Mouse (Mus musculus) heart, embryonic 15.5 days (tissue): ENCODE results near the gene Mrps31. TPM values are rescaled to one million over a fixed set of nuclear protein-coding genes. Genes with fewer than 3 reads are reported as not detected.
A peak's percentile ranks its signal among the peaks of the same experiment; 100 is the strongest.

ENCODE experiments used
- ATAC-seq: fragments of 200-750 bp; cut with Nextera tagmentation; replicated peaks from 2 replicates; pipeline ENCODE4 v1.8.0; 2017; ENCODE audit warnings: low read depth, moderate TSS enrichment; ENCODE audit not compliant: insufficient number of reproducible peaks, insufficient read depth, low FRiP score
- H3K27ac ChIP-seq: fragments of 300-500 bp; sonication (generic); 2 replicates; pipeline ENCODE4 v1.5.1; 2015; ENCODE audit warnings: mild to moderate bottlenecking, inconsistent platforms
- H3K27me3 ChIP-seq: fragments of 300-500 bp; sonication (generic); 2 replicates; pipeline ENCODE4 v1.6.1; 2015; ENCODE audit warnings: inconsistent platforms
- H3K36me3 ChIP-seq: fragments of 300-500 bp; sonication (generic); 2 replicates; pipeline ENCODE4 v1.6.1; 2015; ENCODE audit warnings: mild to moderate bottlenecking, inconsistent platforms
- H3K4me1 ChIP-seq: fragments of 300-500 bp; sonication (generic); replicated peaks from 2 replicates; pipeline ENCODE4 v1.6.1; 2015; ENCODE audit warnings: inconsistent platforms
- H3K4me2 ChIP-seq: fragments of 300-500 bp; sonication (generic); 2 replicates; pipeline ENCODE4 v1.6.1; 2015; ENCODE audit warnings: inconsistent platforms, mild to moderate bottlenecking, moderate library complexity
- H3K4me3 ChIP-seq: fragments of 300-500 bp; sonication (generic); 2 replicates; pipeline ENCODE4 v1.5.1; 2015; ENCODE audit warnings: mild to moderate bottlenecking, inconsistent platforms
- H3K9ac ChIP-seq: fragments of 300-500 bp; sonication (generic); 2 replicates; pipeline ENCODE4 v1.6.1; 2015; ENCODE audit warnings: mild to moderate bottlenecking, inconsistent platforms
- H3K9me3 ChIP-seq: fragments of 300-500 bp; sonication (generic); replicated peaks from 2 replicates; pipeline ENCODE4 v1.6.1; 2016; ENCODE audit warnings: inconsistent platforms
- WGBS: fragments of 180-500 bp; shearing (Covaris S2); methylation state at CpG from one replicate; pipeline ENCODE4 v1.1.7; 2015; ENCODE audit warnings: mixed read lengths; 5-methylcytosine and 5-hydroxymethylcytosine counted together
- polyA plus RNA-seq: library from polyadenylated mRNA; unstranded; fragments of >200 nt; fragmentation: Nextera tagmentation; extraction: Ambion mirVana; gene quantifications from 2 replicates; pipeline ENCODE4 v1.2.1, GENCODE M21; 2015

Gene Mrps31
- polyA plus RNA-seq, result 45.2 and 54.8 TPM in 2 replicates

GRCm38 (mm10) chr8:22411282-22411702, at the start of gene Mrps31:
Mrps31 (plus strand) TSS chr8:22411361.
- peaks cover 11% of the 10 kb centered on the region for H3K36me3 ChIP-seq
- peaks cover 13% of the 10 kb centered on the region for H3K4me1 ChIP-seq
- H3K9ac ChIP-seq, result peak within 1 kb of the TSS; percentile 93
- no peaks in the 10 kb centered on the region for H3K27me3 ChIP-seq
- ATAC-seq, result peak; percentile 83
- peak within 1 kb of the TSS; percentile 72 for H3K4me2 ChIP-seq
- peak within 1 kb of the TSS; percentile 88 for H3K27ac ChIP-seq
- WGBS, result under 1% methylated on average over 25 of the region's 25 CpGs
- H3K9me3 ChIP-seq, result no peaks in the 10 kb centered on the region
- peak within 1 kb of the TSS; percentile 96 for H3K4me3 ChIP-seq

GRCm38 (mm10) chr8:22376311-22376710, 34.9 kb upstream of the Mrps31 start:
- Histone ChIP-seq H3K27ac (no peak overlapping the region), H3K9me3 (no peaks in the 10 kb centered on the region), H3K27me3 (no peaks in the 10 kb centered on the region), H3K4me1 (no peaks in the 10 kb centered on the region), H3K4me3 (no peak overlapping the region), H3K4me2 (no peak overlapping the region), H3K9ac (no peak overlapping the region), H3K36me3 (peaks cover under 1% of the 10 kb centered on the region; the same call in 1 of the 2 replicates)
- ATAC-seq, result no peak
- 85% methylated on average over 5 of the region's 5 CpGs for whole genome bisulfite sequencing

GRCm38 (mm10) chr8:22376903-22377302, 34.3 kb upstream of the Mrps31 start:
- H3K4me1 ChIP-seq, result no peaks in the 10 kb centered on the region
- 0 out of 2 replicates have a peak, but pooled peaks have one; percentile 64 for ATAC-seq
- no peak overlapping the region for H3K4me2 ChIP-seq
- H3K9me3 ChIP-seq, result no peaks in the 10 kb centered on the region
- no peak overlapping the region for H3K27ac ChIP-seq
- H3K9ac ChIP-seq, result no peak overlapping the region
- 43% methylated on average over 5 of the region's 5 CpGs for WGBS
- no peaks in the 10 kb centered on the region for H3K27me3 ChIP-seq
- no peak overlapping the region for H3K4me3 ChIP-seq
- peaks cover 7% of the 10 kb centered on the region; the same call in 1 of the 2 replicates for H3K36me3 ChIP-seq

- H3K27ac ChIP-seq, result no peak overlapping the region
- H3K4me2 ChIP-seq, result no peak overlapping the region
- WGBS, result 90% methylated on average over 11 of the region's 11 CpGs
- H3K36me3 ChIP-seq, result peaks cover 23% of the 10 kb centered on the region; the same call in 1 of the 2 replicates
- no peaks in the 10 kb centered on the region for H3K9me3 ChIP-seq
- ATAC-seq, result no peak
- H3K4me3 ChIP-seq, result no peak overlapping the region
- no peaks in the 10 kb centered on the region for H3K4me1 ChIP-seq
- no peaks in the 10 kb centered on the region for H3K27me3 ChIP-seq
- no peak overlapping the region for H3K9ac ChIP-seq
These were observed 30.2 kb upstream of the Mrps31 start for GRCm38 (mm10) chr8:22380934-22381333.

GRCm38 (mm10) chr8:22382824-22383595, 28.2 kb upstream of the Mrps31 start:
- Histone ChIP-seq H3K4me3 (no peak overlapping the region), H3K9me3 (no peaks in the 10 kb centered on the region), H3K36me3 (peaks cover 32% of the 10 kb centered on the region), H3K27me3 (no peaks in the 10 kb centered on the region), H3K9ac (no peak overlapping the region), H3K4me1 (no peaks in the 10 kb centered on the region), H3K4me2 (no peak overlapping the region), H3K27ac (no peak overlapping the region)
- ATAC-seq, result 0 out of 2 replicates have a peak, but pooled peaks have one; percentile 18
- WGBS, result 65% methylated on average over 19 of the region's 19 CpGs

- WGBS, result 90% methylated on average over 6 of the region's 6 CpGs
- no peak overlapping the region for H3K4me2 ChIP-seq
- no peak overlapping the region for H3K27ac ChIP-seq
- H3K27me3 ChIP-seq, result no peaks in the 10 kb centered on the region
- ATAC-seq, result no peak
- no peak overlapping the region for H3K9ac ChIP-seq
- H3K4me3 ChIP-seq, result no peak overlapping the region
- no peaks in the 10 kb centered on the region for H3K9me3 ChIP-seq
- H3K4me1 ChIP-seq, result no peaks in the 10 kb centered on the region
- H3K36me3 ChIP-seq, result peaks cover 48% of the 10 kb centered on the region
These were observed 26.0 kb upstream of the Mrps31 start for GRCm38 (mm10) chr8:22385158-22385557.

GRCm38 (mm10) chr8:22389874-22390273, 21.3 kb upstream of the Mrps31 start:
- peaks cover 36% of the 10 kb centered on the region for H3K36me3 ChIP-seq

GRCm38 (mm10) chr8:22390766-22391463, 20.2 kb upstream of the Mrps31 start:
- H3K9ac ChIP-seq, result no peak overlapping the region
- no peaks in the 10 kb centered on the region for H3K27me3 ChIP-seq
- H3K4me2 ChIP-seq, result no peak overlapping the region
- ATAC-seq, result no peak
- H3K4me1 ChIP-seq, result no peaks in the 10 kb centered on the region
- H3K4me3 ChIP-seq, result no peak overlapping the region
- H3K27ac ChIP-seq, result no peak overlapping the region
- H3K9me3 ChIP-seq, result no peaks in the 10 kb centered on the region
- peaks cover 35% of the 10 kb centered on the region for H3K36me3 ChIP-seq
- WGBS, result 82% methylated on average over 8 of the region's 8 CpGs

More at GRCm38 (mm10) chr8:22389874-22390273, 21.3 kb upstream of the Mrps31 start:
- no peak overlapping the region for H3K4me3 ChIP-seq
- no peaks in the 10 kb centered on the region for H3K27me3 ChIP-seq
- H3K9me3 ChIP-seq, result no peaks in the 10 kb centered on the region
- no peaks in the 10 kb centered on the region for H3K4me1 ChIP-seq
- no peak for ATAC-seq
- whole genome bisulfite sequencing, result 74% methylated on average over 10 of the region's 10 CpGs
- H3K4me2 ChIP-seq, result no peak overlapping the region
- no peak overlapping the region for H3K27ac ChIP-seq
- H3K9ac ChIP-seq, result no peak overlapping the region

GRCm38 (mm10) chr8:22394471-22394870, 16.7 kb upstream of the Mrps31 start:
- Histone ChIP-seq H3K4me1 (peaks cover 10% of the 10 kb centered on the region), H3K4me3 (no peak overlapping the region), H3K9me3 (no peaks in the 10 kb centered on the region), H3K36me3 (peaks cover 11% of the 10 kb centered on the region; the same call in 1 of the 2 replicates), H3K9ac (no peak overlapping the region), H3K4me2 (no peak overlapping the region), H3K27me3 (no peaks in the 10 kb centered on the region), H3K27ac (no peak overlapping the region)
- 68% methylated on average over 4 of the region's 4 CpGs for WGBS
- no peak for ATAC-seq

GRCm38 (mm10) chr8:22395256-22395655, 15.9 kb upstream of the Mrps31 start:
- 94% methylated on average over 8 of the region's 8 CpGs for WGBS
- Histone ChIP-seq H3K9me3 (no peaks in the 10 kb centered on the region), H3K9ac (no peak overlapping the region), H3K27ac (no peak overlapping the region), H3K36me3 (peaks cover 8% of the 10 kb centered on the region; the same call in 1 of the 2 replicates), H3K27me3 (no peaks in the 10 kb centered on the region), H3K4me2 (no peak overlapping the region), H3K4me1 (peaks cover 10% of the 10 kb centered on the region), H3K4me3 (no peak overlapping the region)
- no peak for ATAC-seq

- no peak for ATAC-seq
- peak overlapping the region; percentile 77 for H3K9ac ChIP-seq
- H3K4me3 ChIP-seq, result peak overlapping the region; percentile 89
- peak overlapping the region; percentile 88 for H3K4me2 ChIP-seq
- H3K36me3 ChIP-seq, result no peaks in the 10 kb centered on the region
- no peaks in the 10 kb centered on the region for H3K9me3 ChIP-seq
- peaks cover 10% of the 10 kb centered on the region for H3K4me1 ChIP-seq
- no peaks in the 10 kb centered on the region for H3K27me3 ChIP-seq
- WGBS, result 1% methylated on average over 13 of the region's 13 CpGs
- peak overlapping the region; percentile 85 for H3K27ac ChIP-seq
These were observed 13.4 kb upstream of the Mrps31 start for GRCm38 (mm10) chr8:22397811-22398141.
